Mouse (Mus musculus) hindlimb bud, embryonic 11.5 days (tissue): ENCODE data around the gene H2afy2.

Source experiments
- DNase-seq: peaks from one replicate; pipeline ENCODE4 v3.0.0-alpha.2; 2012; ENCODE audit warnings: low read depth, low spot score; ENCODE audit errors: extremely low spot score

The H2afy2 gene

DNA sequence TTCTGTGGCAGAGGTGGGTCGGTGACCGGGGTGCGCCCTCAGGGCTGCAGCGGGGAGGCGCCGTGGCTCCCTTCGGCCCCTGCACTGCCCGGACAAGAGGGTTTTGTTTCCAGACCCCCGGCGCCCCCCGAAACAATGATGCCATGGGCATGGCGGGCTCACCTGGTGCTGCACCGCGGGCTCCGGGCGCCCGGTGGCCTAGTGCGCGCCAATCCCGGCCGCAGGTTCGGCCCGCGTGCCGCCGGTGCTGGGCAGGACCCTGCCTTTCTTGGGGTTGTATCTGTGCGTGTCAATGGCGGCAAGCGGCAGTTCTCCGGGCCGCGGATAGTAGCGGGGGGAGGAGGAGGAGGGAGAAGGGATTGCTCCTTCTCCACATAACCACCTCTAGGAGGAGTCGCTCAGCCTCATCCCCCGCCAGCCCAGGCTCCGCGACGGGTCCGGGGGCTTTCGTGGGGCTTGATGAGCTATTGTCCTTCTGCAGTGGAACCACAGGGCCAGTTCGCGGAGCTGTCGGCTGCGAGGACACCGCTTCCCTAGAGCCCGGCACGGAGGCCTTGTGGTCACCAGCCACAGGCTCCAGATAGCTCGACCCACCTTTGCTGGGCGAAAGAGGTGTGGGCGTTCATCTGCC lies at the start of gene H2afy2:
Gene H2afy2, minus strand, starts transcription at position 527 of the 631 bp plus-strand sequence.
- peak; percentile 46 for DNase-seq

DNA sequence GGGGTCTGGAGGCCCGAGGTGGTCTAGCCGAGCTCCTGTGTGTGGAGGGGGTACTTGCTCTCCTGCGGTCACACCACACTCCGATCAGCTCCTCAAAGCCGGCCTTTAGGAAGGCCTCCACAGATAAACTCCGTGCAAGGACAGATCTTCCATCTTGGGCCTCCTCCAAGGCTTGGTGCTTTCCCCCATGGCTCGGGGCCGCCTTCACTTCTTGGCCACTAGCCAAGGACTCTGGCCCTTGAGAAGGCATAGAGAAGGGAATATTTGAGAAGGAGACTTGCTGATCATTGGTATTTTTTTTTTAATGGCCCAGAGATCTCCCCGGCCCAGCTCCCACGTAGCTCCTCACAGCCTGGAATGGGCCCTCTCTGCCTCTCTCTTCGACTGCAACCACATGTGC lies 48.8 kb upstream of the H2afy2 start:
- DNase-seq: no peak

DNA sequence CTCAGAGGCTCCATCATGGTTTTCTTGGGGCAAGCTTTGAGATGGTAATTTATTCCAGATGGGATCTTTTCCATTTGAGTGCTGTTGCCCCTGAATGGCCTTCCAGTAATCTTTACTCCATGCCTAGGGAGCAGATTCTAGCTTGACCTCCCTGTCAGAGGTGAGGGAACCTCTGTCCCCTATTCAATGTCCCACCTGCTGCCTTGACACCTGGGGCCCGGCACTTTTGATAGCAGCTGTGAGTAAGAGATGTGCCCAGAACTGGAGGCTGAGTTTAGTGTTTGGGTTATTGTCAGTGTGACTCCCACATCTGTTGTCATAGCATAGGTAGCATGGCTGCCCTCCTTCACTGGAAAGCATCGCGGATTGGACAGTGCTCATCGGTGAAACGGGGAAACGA lies 47.8 kb upstream of the H2afy2 start:
- no peak for DNase-seq

DNA sequence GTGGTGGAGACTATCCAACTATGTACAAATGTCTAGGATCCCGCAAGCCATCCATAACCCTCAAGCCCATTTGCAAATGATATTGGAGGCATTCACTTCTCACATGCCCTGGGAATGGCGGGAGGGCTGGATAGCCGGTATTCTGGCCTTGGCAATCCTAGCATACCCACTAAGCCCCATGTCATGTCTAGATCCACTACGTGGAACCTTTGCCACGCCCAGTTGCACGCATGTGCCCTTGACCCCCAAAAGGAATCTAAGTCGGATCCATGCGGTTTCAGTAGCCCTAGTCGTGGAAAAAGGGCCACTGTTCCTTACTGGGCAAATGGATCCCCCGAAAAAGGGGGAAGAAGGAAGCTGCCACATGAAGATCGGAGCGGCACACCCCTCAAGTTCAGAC lies 47.3 kb upstream of the H2afy2 start:
- DNase-seq: no peak

DNA sequence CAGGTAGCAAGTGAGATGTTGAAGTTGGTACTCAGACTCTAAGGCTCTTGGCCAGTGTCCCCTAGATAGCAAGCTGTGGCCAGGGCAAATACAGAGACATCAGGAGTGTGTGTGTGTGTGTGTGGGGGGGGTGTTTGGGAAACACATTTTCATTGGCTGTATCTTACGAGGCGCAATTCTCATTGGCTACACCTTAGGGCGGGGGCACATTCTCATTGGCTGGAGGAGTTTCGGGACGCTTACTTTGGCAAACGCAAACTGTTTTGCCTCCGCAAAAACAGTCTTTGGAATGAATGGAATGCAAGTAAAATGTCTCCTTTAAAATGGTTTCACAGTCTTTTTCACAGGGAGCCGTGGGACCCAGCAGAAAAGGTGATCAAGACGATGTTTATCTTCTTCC lies 46.9 kb upstream of the H2afy2 start:
- no peak for DNase-seq

DNA sequence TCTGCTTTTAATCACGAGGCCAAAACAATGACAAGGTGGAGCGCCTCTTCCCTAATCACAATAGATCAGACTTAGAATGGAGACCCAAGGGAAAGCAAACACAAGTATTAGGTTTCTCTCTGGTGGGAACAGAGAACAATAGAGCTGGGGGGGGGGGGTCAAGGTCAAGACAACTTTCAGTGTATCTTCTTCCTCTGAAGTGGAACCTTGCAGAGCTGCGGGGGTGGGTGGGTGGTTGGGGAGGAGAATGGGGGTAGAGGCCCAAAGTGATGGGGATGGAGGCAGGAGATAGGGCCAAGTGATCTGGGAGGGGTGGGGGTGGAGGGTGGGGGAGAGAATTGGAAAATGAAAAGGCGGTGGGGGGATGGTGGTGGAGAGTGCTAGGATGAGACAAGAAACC lies 45.1 kb upstream of the H2afy2 start:
- no peak for DNase-seq

DNA sequence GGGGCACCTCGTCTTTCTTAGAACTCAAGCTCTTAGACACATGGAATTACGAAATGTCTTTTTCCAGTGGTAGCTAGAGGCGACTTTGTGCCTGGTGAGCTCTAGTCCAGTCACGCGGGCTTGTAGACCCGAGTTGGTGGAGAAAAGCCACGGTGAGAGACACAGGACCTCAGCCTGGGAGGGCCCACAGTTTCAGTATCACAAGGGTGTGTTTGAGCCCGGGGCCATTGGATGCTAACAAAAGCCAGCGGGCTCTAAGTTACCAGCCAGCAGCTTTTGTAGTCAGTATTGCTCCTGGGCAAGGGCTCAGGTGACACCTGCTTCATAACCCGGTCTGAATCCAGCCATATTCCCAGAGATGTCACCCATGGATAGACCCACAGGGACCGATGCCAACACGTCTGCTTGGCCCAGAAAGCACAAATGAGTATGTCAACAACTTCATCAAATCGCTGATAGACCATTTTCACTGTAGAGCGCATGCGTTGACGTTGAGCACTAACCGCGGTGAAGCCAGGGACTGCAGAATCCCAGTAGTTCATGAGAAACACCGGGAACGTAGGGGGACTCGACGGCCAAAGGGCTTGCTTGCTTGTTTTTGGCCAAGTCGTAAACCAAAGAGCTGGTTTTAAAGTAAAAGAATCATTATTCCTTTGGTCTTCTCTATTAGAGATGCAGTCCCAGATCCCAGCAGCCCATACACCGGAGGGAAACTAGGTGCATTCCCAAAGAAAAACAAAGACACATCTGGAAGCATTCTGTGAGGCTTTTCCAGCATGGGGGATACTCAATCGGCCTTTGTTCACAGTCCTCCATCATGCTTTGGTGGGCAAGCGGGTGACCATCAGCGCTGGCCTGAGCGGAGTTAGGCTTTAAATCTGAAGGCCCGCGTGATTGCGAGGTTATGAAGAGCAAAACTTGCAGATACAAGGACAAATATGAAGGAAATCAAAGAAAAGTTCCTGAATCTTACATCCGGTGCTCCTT lies 44.3 kb upstream of the H2afy2 start:
- DNase-seq: no peak

DNA sequence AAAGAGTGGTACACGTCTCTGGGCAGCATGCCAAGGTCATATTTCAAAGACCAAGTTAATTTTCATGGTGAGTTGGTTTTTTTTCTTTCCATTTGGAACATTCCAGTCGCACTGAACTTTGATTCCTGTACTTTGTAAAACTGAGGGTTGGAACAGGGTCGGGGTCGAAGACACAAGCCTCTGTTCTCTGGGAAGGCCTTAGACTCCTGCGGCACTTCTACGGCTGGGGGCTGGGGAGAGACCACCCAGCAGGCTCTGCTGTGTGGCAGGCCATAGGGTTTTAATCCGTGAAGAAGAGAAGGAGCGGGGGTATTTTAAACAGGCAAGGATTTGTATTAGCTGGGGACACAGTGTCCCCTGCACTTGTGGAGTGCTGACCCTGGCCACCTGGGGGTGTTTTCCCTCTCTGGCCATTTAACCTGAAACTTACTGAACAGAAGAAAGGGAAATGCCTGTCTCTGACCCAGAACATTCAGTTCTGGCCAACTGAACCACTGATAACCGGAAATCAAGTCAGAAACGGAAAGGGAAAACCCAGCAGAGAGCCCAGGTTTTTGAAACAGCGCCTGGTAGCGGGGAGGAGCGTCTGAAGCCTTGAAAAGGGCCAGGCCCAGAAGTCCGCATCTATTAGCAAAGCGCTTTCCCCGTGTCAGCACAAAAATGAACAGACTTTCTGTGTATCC lies 42.9 kb upstream of the H2afy2 start:
- peak; percentile 41 for DNase-seq

DNA sequence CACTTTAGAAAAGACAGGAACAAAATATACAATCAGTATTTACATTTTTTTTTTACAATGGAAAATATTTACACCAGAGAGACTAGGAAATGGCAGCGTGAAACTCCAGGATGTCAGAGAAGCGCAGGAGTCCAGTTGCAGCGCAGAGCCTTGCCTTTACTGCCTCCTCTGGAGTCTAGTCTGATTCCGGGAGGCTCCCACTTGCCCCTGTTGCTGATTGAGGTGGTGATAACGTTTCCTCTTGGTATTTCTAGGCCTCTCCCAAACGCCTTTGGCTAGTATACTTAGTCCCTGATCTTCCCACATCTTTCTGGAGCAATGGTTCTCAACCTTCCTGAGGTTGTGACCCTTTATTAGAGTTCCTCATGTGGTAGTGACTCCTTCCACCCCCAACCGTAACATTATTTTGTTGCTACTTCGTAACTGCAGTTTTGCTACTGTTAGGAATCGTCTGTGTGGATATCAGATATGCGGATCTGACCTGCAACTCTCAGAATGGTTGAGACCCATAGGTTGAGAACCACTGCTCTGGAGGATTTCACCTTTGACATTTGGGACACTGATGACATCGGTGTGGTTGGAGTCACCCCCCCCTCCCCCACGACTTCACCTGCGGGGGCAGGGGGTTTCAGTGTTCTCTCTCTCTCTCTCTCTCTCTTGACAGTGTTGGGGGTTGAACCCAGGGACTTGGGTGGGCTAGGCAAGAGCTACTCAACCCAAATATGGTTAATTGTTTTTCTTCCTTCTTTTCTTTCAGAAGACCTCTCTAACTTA lies 42.2 kb upstream of the H2afy2 start:
- DNase-seq: peak; percentile 39

DNA sequence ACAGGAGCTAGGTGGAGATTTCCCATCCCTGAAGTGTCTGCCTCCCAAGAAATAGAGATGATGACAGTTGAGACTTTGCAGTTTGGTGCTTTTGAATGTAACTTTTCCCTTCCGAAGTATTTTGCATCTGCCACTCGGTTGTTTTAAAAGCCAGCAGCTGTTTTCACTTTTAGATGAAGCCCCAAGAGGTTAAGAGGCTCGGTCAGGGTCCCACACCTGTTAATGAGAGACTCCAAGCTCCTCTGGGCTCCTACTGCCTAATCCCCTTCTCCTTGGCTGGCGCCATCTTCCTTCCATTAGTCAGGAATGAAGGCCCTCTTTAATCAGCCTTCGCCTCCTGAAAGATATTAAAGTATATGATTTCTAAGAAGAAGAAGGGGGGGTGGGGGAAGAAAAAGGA lies 41.6 kb upstream of the H2afy2 start:
- peak; percentile 31 for DNase-seq

DNA sequence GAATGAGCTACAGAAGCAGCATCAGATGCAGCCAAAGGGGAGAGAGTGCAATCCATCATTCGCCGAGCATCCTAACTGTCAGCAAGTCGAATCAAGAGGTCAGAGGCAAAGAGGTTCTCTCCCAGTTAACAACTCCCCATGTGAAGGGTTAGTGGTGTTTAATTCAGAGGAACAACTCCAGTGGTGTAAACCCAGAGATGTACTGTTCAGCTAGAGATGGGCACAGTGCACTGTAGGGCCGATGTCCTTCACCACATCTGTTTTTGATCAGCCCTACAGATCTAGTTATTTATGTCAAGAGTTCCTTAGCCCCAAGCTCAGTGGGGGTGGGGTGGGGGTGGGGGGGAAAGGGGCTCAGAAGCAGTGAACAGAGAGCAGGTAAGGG lies 39.8 kb upstream of the H2afy2 start:
- peak; percentile 58 for DNase-seq

DNA sequence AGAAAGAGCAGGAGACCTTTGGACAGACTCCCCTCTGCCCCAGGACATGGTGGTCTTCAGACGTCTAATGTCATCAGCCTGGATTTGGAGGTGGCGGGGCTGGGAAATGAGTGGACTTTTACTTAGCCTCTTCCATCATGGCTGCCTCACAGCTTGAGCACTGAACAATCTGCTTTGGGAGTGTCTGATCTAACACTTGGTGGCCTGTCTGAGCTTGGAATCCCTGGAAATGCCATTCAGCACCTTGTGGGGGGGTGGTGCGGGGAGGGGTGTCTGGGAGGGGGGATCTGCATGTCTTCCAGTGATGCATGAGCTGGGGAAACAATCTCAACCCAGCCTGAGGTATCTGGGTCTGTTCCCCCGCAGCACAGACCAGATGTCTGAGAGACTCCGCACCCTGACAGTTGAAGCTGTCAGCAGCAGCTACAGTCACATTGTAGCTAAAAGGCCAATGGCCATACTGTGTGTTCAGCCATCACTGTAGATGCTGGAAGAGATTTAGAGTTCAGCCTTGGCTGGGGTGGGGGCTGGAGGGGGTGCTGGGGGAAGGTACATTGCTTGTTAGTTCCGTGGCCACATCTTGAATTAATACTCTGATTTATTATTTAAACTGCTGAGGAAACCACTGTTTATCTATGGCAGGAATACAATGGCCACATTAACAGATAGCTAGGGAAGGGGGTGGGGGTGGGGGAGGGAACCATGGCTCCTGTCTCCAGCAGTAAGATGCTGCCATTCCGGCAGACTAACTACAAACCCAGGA lies 39.2 kb upstream of the H2afy2 start:
- DNase-seq: no peak

DNA sequence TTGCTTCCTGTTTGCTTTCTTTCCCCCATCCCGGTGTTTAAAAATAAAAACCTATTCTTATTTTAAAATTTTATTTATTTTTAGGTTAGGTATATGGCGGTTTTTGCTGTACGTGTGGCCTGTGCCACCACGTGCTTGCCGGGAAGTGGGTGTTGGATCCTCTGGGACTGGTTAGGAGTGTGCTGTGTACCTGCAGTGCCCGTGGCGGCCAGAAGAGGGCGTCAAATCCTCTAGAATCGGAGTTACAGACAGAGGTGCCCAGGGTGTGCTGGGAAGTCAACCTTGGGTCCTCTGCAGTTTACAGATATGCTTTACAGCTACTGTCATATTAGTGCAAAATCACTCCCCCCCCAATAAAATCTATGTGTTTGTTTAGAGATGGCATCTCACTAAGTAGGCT lies 36.1 kb upstream of the H2afy2 start:
- no peak for DNase-seq

DNA sequence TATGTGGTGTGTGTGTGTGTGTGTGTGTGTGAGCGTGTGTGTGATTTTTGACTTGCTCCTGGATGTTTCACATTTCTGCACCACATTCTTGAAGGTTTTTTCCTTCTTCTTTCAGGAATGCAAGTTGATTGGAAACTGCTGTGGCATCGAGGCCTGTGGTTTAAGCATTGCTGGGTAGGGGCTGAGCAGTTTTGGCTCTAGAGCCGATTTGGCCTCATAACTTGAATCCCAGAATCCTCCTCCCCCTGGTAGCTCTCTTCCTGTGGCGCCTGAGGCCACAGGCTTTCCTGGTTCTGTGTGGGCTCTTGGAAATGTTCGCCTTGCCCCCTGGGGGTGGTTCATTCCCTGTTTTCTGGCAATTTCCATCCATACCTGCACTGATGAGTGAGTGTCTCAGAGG lies 28.0 kb upstream of the H2afy2 start:
- DNase-seq: peak; percentile 33

DNA sequence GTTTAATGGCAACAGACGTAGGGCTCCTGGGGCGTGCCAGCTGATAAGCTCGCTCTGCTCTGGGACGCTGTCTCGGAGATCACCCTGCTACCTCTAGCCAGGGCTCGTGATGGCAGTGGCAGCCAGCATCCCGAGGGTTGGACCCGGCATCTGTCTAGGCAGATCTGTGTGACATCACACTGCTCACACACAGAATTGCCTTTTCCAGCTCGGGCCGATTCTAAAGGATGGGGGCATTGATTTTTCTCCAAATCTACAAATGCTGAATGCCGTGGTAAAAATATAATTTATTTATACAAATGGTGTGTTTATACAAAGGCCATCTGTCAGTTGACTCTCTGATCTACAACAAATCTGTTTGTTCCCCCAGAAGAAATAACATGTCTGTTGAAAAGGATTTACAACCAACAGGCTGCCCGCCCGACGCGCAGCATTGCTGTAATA lies 14.2 kb upstream of the H2afy2 start:
- no peak for DNase-seq

DNA sequence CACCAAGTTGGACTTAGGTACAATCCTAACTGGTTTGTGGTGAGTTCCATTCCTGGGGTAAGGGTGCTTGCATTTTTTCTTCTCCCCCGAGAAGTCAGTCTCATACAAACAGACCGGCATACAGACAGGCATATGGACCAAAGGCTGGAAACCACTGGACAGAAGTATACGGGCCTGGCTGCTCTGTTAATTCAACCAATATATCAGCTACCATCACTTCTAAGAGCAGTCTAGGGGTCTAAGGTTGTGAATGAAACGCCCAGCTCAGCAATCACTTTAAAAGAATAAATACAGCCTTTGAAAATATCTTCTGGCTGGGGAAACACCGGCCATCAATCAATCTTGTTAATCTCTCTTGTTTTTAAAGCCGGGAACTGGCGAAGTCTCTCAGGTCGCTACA lies 11.5 kb upstream of the H2afy2 start:
- DNase-seq: no peak

DNA sequence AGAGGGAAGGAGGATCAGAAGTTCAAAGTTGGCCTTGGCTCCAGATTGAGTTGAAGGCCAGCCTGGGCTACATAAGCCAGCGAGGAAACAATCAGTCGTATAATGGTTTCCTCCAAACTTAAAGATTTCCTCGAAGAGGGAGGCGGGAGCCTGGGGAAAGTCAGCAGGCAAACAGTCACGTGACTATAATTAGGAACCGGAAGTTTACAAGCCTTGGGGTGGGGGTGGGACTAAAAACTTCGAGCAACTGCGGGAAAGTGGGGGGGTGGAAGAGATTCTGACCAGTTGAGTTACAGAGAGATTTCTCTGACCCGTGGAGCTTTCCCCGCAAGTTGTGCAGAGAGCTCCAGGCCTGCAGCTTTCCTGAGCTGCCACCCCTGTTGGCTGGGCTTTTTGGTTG lies 11.0 kb upstream of the H2afy2 start:
- DNase-seq: no peak

DNA sequence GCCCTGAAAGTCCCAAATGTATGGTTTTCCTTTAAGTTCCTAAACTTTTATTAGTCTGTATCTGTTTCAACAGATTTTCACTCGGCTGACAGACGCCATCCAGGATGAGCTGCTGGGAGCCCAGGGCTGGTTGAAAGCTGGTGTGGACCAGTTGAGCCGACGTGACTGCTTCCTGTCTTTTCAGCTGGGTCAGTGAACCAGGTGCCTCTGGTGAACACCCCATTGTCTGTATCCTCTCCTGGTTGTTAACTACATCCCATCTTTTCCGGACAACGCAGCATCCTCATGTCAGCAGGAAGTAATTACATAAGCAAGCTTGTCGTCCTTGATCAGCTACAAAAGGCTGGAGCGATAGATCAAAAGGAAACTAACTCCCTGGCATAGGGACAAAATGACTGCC lies 9.1 kb upstream of the H2afy2 start:
- DNase-seq: no peak

DNA sequence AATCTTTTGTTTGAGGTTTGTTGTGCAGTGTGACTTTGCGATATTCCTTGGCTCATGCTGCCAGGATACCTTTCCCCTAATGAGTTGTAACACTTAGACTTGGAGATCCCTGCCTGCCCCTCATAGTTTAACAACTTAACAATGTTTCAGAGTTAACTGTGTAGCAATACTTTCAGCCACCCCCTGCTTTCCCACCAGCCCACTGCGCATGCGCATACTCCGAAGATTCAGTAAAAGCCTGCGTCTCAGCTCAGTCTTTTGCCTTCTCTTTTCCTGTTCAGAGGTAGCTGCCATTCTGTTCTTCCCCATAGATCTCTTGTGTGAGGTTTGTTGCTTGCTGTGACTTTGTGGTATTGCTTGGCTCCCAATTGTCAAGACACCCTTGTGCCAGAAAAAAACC lies 4.6 kb upstream of the H2afy2 start:
- no peak for DNase-seq
